Comparison of ENCODE assay signal across 21 mouse cellular contexts in genomic region chr2:32020229-32020628, GRCm38 (mm10). TPM values are rescaled to one million over a fixed set of nuclear protein-coding genes. Genes with fewer than 3 reads are reported as not detected.
DNase-seq lines count a peak whose midpoint lies in the region; ATAC-seq and TF ChIP-seq lines count a peak whose summit lies in the region.
"Had no signal": no experiment of that assay in that cellular context is flagged by ENCODE, and none has a peak within 500 bp of the region (broad histone marks: within the 10 kb centered on the region; RNA-seq: fewer than 3 reads in every experiment).

No protein-coding gene starts in this region.

- no peak overlapping the region for H3K27ac ChIP-seq in heart, adult 2 months
- H3K27ac ChIP-seq in midbrain, embryonic 11.5 days (ENCODE audit: low read depth, low read length): no peak overlapping the region
- H3K27ac ChIP-seq in midbrain, embryonic 15.5 days: no peak overlapping the region
- H3K27ac ChIP-seq: embryonic facial prominence, embryonic 12.5 days; forebrain, embryonic 15.5 days; hindbrain, embryonic 13.5 days; hindbrain, postnatal 0 days; intestine, embryonic 15.5 days had no signal

- no peaks in the 10 kb centered on the region for H3K36me3 ChIP-seq in heart, adult 2 months (ENCODE audit: control insufficient read depth, insufficient read depth, low read length)
- H3K36me3 ChIP-seq in midbrain, embryonic 11.5 days (ENCODE audit: control insufficient read depth, insufficient read depth, low read length): peaks cover 26% of the 10 kb centered on the region
- H3K36me3 ChIP-seq in midbrain, embryonic 15.5 days (replicated peaks): peaks cover 58% of the 10 kb centered on the region

- H3K9ac ChIP-seq in heart, adult 2 months (ENCODE audit: low read depth, low read length): no peak overlapping the region
- no peak overlapping the region for H3K9ac ChIP-seq in midbrain, embryonic 11.5 days (ENCODE audit: low read length)
- H3K9ac ChIP-seq in midbrain, embryonic 15.5 days: no peak overlapping the region
- H3K9ac ChIP-seq: embryonic facial prominence, embryonic 12.5 days; forebrain, embryonic 15.5 days; heart, embryonic 12.5 days; hindbrain, embryonic 13.5 days; intestine, embryonic 15.5 days had no signal

- TF ChIP-seq CTCF in heart, adult 2 months (IDR thresholded peaks at IDR 0.05): peak; percentile 44

- no peaks in the 10 kb centered on the region for H3K27me3 ChIP-seq in heart, adult 2 months (ENCODE audit: control insufficient read depth, insufficient read depth, low read length)
- no peaks in the 10 kb centered on the region for H3K27me3 ChIP-seq in midbrain, embryonic 11.5 days (ENCODE audit: control insufficient read depth, insufficient read depth, low read length)
- no peaks in the 10 kb centered on the region for H3K27me3 ChIP-seq in midbrain, embryonic 15.5 days (replicated peaks)
- H3K27me3 ChIP-seq: CH12.LX; embryonic facial prominence, embryonic 12.5 days; forebrain, embryonic 15.5 days; heart, embryonic 12.5 days; hindbrain, embryonic 13.5 days; intestine, embryonic 15.5 days; Patski had no signal

- no peak for TF ChIP-seq POLR2A in heart, adult 2 months (IDR thresholded peaks at IDR 0.05; ENCODE audit: insufficient read depth, low read depth, low read length)

- H3K9me3 ChIP-seq in midbrain, embryonic 11.5 days (ENCODE audit: control insufficient read depth, low read length): no peaks in the 10 kb centered on the region
- no peaks in the 10 kb centered on the region for H3K9me3 ChIP-seq in midbrain, embryonic 15.5 days
- H3K9me3 ChIP-seq: embryonic facial prominence, embryonic 12.5 days; forebrain, embryonic 15.5 days; heart, embryonic 12.5 days; hindbrain, embryonic 13.5 days; intestine, embryonic 15.5 days had no signal

- intact Hi-C loops in heart, adult 2 months (cut with DNase I): no loop called here

- no peaks in the 10 kb centered on the region for H3K79me2 ChIP-seq in heart, adult 2 months (replicated peaks; ENCODE audit: control insufficient read depth, insufficient read depth, low read length)

- H3K4me1 ChIP-seq in heart, adult 2 months (ENCODE audit: control insufficient read depth, insufficient read depth, low read length): no peaks in the 10 kb centered on the region
- H3K4me1 ChIP-seq in midbrain, embryonic 11.5 days (ENCODE audit: control insufficient read depth, insufficient read depth, low read length): no peaks in the 10 kb centered on the region
- no peaks in the 10 kb centered on the region for H3K4me1 ChIP-seq in midbrain, embryonic 15.5 days
- H3K4me1 ChIP-seq: embryonic facial prominence, embryonic 12.5 days; forebrain, embryonic 15.5 days; heart, embryonic 12.5 days; hindbrain, embryonic 13.5 days; intestine, embryonic 15.5 days had no signal

- no peak for ATAC-seq in midbrain, embryonic 11.5 days (ENCODE audit: low FRiP score)
- no peak for ATAC-seq in midbrain, embryonic 15.5 days (replicated peaks)
- ATAC-seq: activated CD4-positive, CD25-positive, alpha-beta regulatory T cell, adult 4 months; forebrain, embryonic 15.5 days; hindbrain, postnatal 0 days; intestine, embryonic 15.5 days had no signal

- no peak for DNase-seq in heart, adult 2 months
- DNase-seq in heart, adult 8-10 months (ENCODE audit: low spot score): no peak
- peak; percentile 68 for DNase-seq in midbrain, embryonic 11.5 days (ENCODE audit: low spot score, missing footprints)
- peak; percentile 21 for DNase-seq in CD4-positive helper T cell, adult 2 months (ENCODE audit: low read depth, low spot score)
- peak; percentile 20 for DNase-seq in induced T-regulatory cell, adult 2 months (ENCODE audit: low read depth)
- no peak for DNase-seq in layer of hippocampus, adult 11-12 months (ENCODE audit: low spot score)
- DNase-seq: cerebellum, adult 11-12 months; cerebellum, adult 9-10 months; cerebellum, postnatal 25 days; gastrocnemius, postnatal 14 days; heart, postnatal 4 days had no signal

- no peak overlapping the region for H3K4me3 ChIP-seq in heart, adult 2 months
- H3K4me3 ChIP-seq in midbrain, embryonic 11.5 days (ENCODE audit: low read depth, low read length): no peak overlapping the region
- H3K4me3 ChIP-seq in midbrain, embryonic 15.5 days: no peak overlapping the region
- H3K4me3 ChIP-seq: embryonic facial prominence, embryonic 12.5 days; forebrain, embryonic 15.5 days; heart, embryonic 12.5 days; hindbrain, embryonic 13.5 days; intestine, embryonic 15.5 days had no signal

- no peak for TF ChIP-seq EP300 in heart, adult 2 months (IDR thresholded peaks at IDR 0.05; ENCODE audit: insufficient read depth, low read depth, low read length)

- no peak overlapping the region for H3K4me2 ChIP-seq in midbrain, embryonic 11.5 days
- no peak overlapping the region for H3K4me2 ChIP-seq in midbrain, embryonic 15.5 days
- H3K4me2 ChIP-seq: embryonic facial prominence, embryonic 12.5 days; forebrain, embryonic 15.5 days; heart, embryonic 12.5 days; hindbrain, embryonic 13.5 days; intestine, embryonic 15.5 days had no signal

- 92% methylated on average over 5 of the region's 5 CpGs for WGBS in heart, adult 2 months
- 93% methylated on average over 5 of the region's 5 CpGs for WGBS in midbrain, embryonic 11.5 days
- WGBS in midbrain, embryonic 15.5 days: 91% methylated on average over 5 of the region's 5 CpGs

RNA-seq across cellular contexts. Expression of gene Nup214, which starts 46.0 kb away (rescaled TPM):
- total RNA-seq in heart, adult 2 months (2021): 10 to 100 TPM; 27.5 to 28.6 TPM
- polyA plus RNA-seq in heart, adult 2 months (2012; rRNA removed): 18.5 and 18.6 TPM in 2 replicates
- total RNA-seq in heart, adult 8-10 months (2022): 10 to 100 TPM; 27.1 to 36.7 (median 34.4) TPM
- polyA plus RNA-seq in midbrain, embryonic 11.5 days (2014; fragmentation: Nextera tagmentation; extraction: Ambion mirVana): 64.6 and 64.7 TPM in 2 replicates
- 71.0 and 75.0 TPM in 2 replicates for polyA plus RNA-seq in midbrain, embryonic 15.5 days (2015; fragmentation: Nextera tagmentation; extraction: Ambion mirVana)

Comparison
In these comparisons a context has a peak if more than half of its experiments do, and no peak if none do; other contexts are left out.
1. DNase-seq: peak in midbrain, embryonic 11.5 days (single experiment), CD4-positive helper T cell, adult 2 months (single experiment) and induced T-regulatory cell, adult 2 months (single experiment); none in heart, adult 2 months (0 of 2), heart, adult 8-10 months (single experiment) and layer of hippocampus, adult 11-12 months (single experiment).